In the genomic region with DNA sequence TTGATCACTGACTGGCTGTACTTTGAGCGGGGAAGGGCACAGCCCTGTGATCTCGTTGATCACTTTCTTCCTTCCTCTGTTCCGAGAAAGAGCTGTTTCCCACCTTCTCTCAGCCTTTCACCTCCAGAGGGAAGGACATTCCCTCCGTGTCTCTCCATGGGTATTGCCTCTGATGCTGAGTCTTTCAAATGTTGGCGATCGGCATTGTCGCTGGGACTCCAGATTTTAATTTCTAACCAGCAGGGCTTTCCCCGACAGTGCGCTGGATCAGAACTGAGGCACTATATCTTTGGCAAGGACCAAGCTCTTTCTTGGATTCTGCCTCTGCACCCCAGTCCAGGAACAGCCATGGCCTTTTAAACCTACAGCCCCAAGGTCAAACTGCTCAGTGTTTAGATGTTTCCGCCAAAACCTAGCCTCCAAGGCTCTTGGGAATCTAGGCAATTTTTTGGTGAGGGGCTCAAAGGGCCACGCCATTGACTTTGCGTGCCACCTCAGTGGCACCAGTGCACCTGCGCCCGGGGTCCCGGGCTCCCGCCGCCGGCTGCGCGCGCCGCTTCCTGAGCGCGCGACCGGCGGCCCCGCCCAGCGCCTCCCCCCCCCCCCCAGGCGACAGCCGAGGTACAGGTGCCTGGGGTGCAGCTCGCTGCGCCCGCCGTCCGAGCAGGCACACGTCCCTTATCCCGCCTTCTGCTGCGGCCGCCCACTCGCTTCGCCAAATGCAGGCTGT, we compare ENCODE assay signal across 8 mouse cellular contexts. TPM values are rescaled to one million over a fixed set of nuclear protein-coding genes. Genes with fewer than 3 reads are reported as not detected.
A peak's percentile ranks its signal among the peaks of the same experiment; 100 is the strongest.
DNase-seq lines count a peak whose midpoint lies in the region; ATAC-seq and TF ChIP-seq lines count a peak whose summit lies in the region.

A gene (plus strand): TSS at position 608 of the 730 bp plus-strand sequence.

- no peaks in the 10 kb centered on the region for H3K9me3 ChIP-seq in heart, embryonic 13.5 days
- no peaks in the 10 kb centered on the region for H3K9me3 ChIP-seq in hindbrain, embryonic 12.5 days (replicated peaks)
- H3K9me3 ChIP-seq in liver, postnatal 0 days (ENCODE audit: low read length) = no peaks in the 10 kb centered on the region

- TF ChIP-seq EP300 in liver, postnatal 0 days (IDR thresholded peaks at IDR 0.05; ENCODE audit: low read depth) = no peak

- peak within 1 kb of the TSS; percentile 47 for H3K4me3 ChIP-seq in heart, embryonic 13.5 days
- H3K4me3 ChIP-seq in hindbrain, embryonic 12.5 days = peak within 1 kb of the TSS; percentile 33
- H3K4me3 ChIP-seq in liver, postnatal 0 days (ENCODE audit: low read depth, low read length) = 0 out of 2 replicates have a peak within 1 kb of the TSS, but pooled peaks have one; percentile 26

- H3K4me1 ChIP-seq in heart, embryonic 13.5 days = peaks cover 30% of the 10 kb centered on the region
- H3K4me1 ChIP-seq in hindbrain, embryonic 12.5 days = peaks cover 37% of the 10 kb centered on the region
- H3K4me1 ChIP-seq in liver, postnatal 0 days (ENCODE audit: insufficient read depth) = no peaks in the 10 kb centered on the region

- no peaks in the 10 kb centered on the region for H3K36me3 ChIP-seq in heart, embryonic 13.5 days
- no peaks in the 10 kb centered on the region for H3K36me3 ChIP-seq in hindbrain, embryonic 12.5 days
- H3K36me3 ChIP-seq in liver, postnatal 0 days (replicated peaks; ENCODE audit: insufficient read depth, low read length) = no peaks in the 10 kb centered on the region

- H3K4me2 ChIP-seq in heart, embryonic 13.5 days = peak within 1 kb of the TSS; percentile 75
- peak within 1 kb of the TSS; percentile 74 for H3K4me2 ChIP-seq in hindbrain, embryonic 12.5 days (replicated peaks)
- peak within 1 kb of the TSS; percentile 54 for H3K4me2 ChIP-seq in liver, postnatal 0 days (ENCODE audit: low read depth, low read length)

- H3K9ac ChIP-seq in heart, embryonic 13.5 days = peak within 1 kb of the TSS; percentile 59
- peak within 1 kb of the TSS; percentile 55 for H3K9ac ChIP-seq in hindbrain, embryonic 12.5 days
- H3K9ac ChIP-seq in liver, postnatal 0 days (replicated peaks) = no peak within 1 kb of the TSS

- TF ChIP-seq CTCF in liver, postnatal 0 days (IDR thresholded peaks at IDR 0.05; ENCODE audit: low read depth) = no peak

- 6% methylated on average over 38 of the region's 42 CpGs for WGBS in heart, embryonic 13.5 days
- 6% methylated on average over 31 of the region's 42 CpGs for WGBS in hindbrain, embryonic 12.5 days
- 7% methylated on average over 37 of the region's 42 CpGs for WGBS in liver, postnatal 0 days (ENCODE audit: insufficient replicate concordance)

- peaks cover 67% of the 10 kb centered on the region for H3K27me3 ChIP-seq in heart, embryonic 13.5 days (replicated peaks)
- H3K27me3 ChIP-seq in hindbrain, embryonic 12.5 days = peaks cover 32% of the 10 kb centered on the region
- H3K27me3 ChIP-seq in liver, postnatal 0 days (ENCODE audit: insufficient read depth, low read length) = peaks cover 50% of the 10 kb centered on the region

- no peak for DNase-seq in heart, adult 18-20 months
- DNase-seq in liver, postnatal 0 days = no peak
- DNase-seq in thymus, postnatal 10 days (ENCODE audit: low spot score in 2 of 2) = peak; percentile 61 to 80
- no peak for DNase-seq in urinary bladder, postnatal 25 days (ENCODE audit: low spot score)
- DNase-seq in spleen, postnatal 10 days (ENCODE audit: low spot score in 2 of 2) = no peak

- no peak within 1 kb of the TSS for H3K27ac ChIP-seq in heart, embryonic 13.5 days (replicated peaks)
- no peak within 1 kb of the TSS for H3K27ac ChIP-seq in hindbrain, embryonic 12.5 days
- H3K27ac ChIP-seq in liver, postnatal 0 days (ENCODE audit: low read depth) = no peak within 1 kb of the TSS

- ATAC-seq in heart, embryonic 13.5 days (ENCODE audit: extremely low read depth, insufficient number of reproducible peaks, low FRiP score, low TSS enrichment) = no peak
- ATAC-seq in activated CD4-positive, CD25-positive, alpha-beta regulatory T cell, adult 4 months = peak; percentile 14
- ATAC-seq in hindbrain, embryonic 12.5 days (ENCODE audit: low FRiP score) = no peak
- ATAC-seq in liver, postnatal 0 days = no peak

RNA-seq across cellular contexts. Expression of the gene that starts here (rescaled TPM):
- polyA plus RNA-seq in heart, embryonic 13.5 days (2015; fragmentation: Nextera tagmentation; extraction: Ambion mirVana) = 0.33 and 1.1 TPM in 2 replicates
- 1 to 10 TPM in 1 of 2 experiments, not detected in 1; 2.3 TPM for total RNA-seq in heart, adult 18-20 months (2021)
- polyA plus RNA-seq in activated CD4-positive, CD25-positive, alpha-beta regulatory T cell, adult 4 months (2017; shearing (Covaris generic)) = 100 to 1,000 TPM; 615 to 687 TPM
- 1.4 and 2.4 TPM in 2 replicates for polyA plus RNA-seq in hindbrain, embryonic 12.5 days (2016; fragmentation: Nextera tagmentation; extraction: Ambion mirVana)
- polyA plus RNA-seq in liver, postnatal 0 days (2015; fragmentation: Nextera tagmentation; extraction: Ambion mirVana) = 0.35 and 0.45 TPM in 2 replicates

Comparison
In these comparisons a context has a peak if more than half of its experiments do, and no peak if none do; other contexts are left out.
1. RNA of the gene that starts here (polyA plus RNA-seq): 615 to 687 TPM in activated CD4-positive, CD25-positive, alpha-beta regulatory T cell, adult 4 months; 1.4 to 2.4 TPM in hindbrain, embryonic 12.5 days, 0.33 to 1.1 TPM in heart, embryonic 13.5 days and 0.35 to 0.45 TPM in liver, postnatal 0 days; every median in the first group is over 100 times any median in the second.
2. DNase-seq: peak in thymus, postnatal 10 days (2 of 2); none in heart, adult 18-20 months (0 of 2), liver, postnatal 0 days (single experiment), urinary bladder, postnatal 25 days (single experiment) and spleen, postnatal 10 days (0 of 2).
3. Peak in every context shown above with its lines, with median percentiles within 50 percentile points of each other: H3K4me2 ChIP-seq and H3K4me3 ChIP-seq.